Mouse (Mus musculus) cortical plate, adult 2 months (tissue): ENCODE data around the gene 5330417C22Rik. TPM values are rescaled to one million over a fixed set of nuclear protein-coding genes. Genes with fewer than 3 reads are reported as not detected.

Source experiments
- H3K27ac ChIP-seq: fragments of 200-500 bp; 2 replicates; pipeline ENCODE4 v1.5.1; 2012; ENCODE audit warnings: low read length, control low read depth, inconsistent platforms; ENCODE audit not compliant: insufficient read depth
- H3K4me1 ChIP-seq: fragments of 200-500 bp; 2 replicates; pipeline ENCODE4 v1.6.1; 2011; ENCODE audit warnings: low read length; ENCODE audit not compliant: control insufficient read depth, insufficient read depth
- H3K4me3 ChIP-seq: fragments of 200-500 bp; 2 replicates; pipeline ENCODE4 v1.5.1; 2011; ENCODE audit warnings: mild to moderate bottlenecking, low read length, control low read depth; ENCODE audit not compliant: insufficient read depth
- CTCF ChIP-seq: fragments of 200-500 bp; IDR thresholded peaks from 2 replicates; pipeline ENCODE4 v1.5.1; 2011; ENCODE audit warnings: mild to moderate bottlenecking, control low read depth, low read length; ENCODE audit not compliant: insufficient read depth; ENCODE audit errors: extremely low read depth
- POLR2A ChIP-seq: fragments of 200-500 bp; IDR thresholded peaks from 2 replicates; pipeline ENCODE4 v1.6.1; 2011; ENCODE audit warnings: mild to moderate bottlenecking, low read length, control low read depth; ENCODE audit not compliant: insufficient read depth; ENCODE audit errors: extremely low read depth
- polyA plus RNA-seq: library from polyadenylated mRNA; depleted of rRNA; stranded (reverse); fragments of >200 nt; gene quantifications from 2 replicates; pipeline ENCODE4 v1.2.3, GENCODE M21; 2012

Gene 5330417C22Rik
- polyA plus RNA-seq, 1 experiment = 28.0 TPM

DNA sequence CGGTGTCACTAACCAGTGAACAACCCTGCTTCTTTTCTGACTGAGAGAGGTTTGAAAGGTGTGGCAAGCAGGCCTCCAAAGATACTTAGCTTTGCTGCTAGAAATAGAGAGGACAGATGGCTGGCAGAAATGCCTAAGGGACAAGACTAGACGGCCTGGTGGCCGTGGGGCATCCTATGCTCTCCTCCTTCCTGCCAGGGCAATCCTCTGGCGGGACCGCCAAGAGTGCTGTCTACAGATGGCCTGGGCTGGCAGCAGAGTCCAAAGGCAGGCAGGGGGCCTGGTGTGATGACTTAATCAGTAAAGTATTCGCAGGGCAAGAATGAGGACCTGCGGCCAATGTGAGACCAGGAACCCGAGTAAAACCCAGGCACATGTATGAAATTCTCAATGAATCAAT, 36.5 kb downstream of the 5330417C22Rik start:
- TF ChIP-seq CTCF (no peak), POLR2A (no peak)
- H3K27ac ChIP-seq = no peak overlapping the region
- no peaks in the 10 kb centered on the region; the same call in 1 of the 2 replicates for H3K4me1 ChIP-seq
- no peak overlapping the region for H3K4me3 ChIP-seq

DNA sequence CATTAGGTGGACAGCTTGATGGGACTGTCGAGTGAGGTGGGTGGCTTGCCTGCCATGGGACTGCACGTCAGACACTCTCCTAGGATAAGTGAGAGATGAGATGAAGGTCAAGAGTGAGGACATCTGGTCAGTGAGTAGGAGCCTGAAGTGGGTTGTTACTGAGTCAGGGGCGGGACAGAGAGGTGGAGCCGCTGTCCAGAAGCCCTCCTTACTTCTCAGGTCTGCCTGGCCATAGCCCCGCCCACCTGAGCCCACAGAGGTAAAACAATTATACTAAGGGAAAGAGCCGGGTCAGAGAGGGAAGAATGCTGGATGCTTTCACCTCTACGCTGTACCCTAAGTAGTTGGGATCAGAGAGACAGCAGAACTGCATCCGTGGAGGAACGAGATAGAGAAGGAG, 38.7 kb downstream of the 5330417C22Rik start:
- Histone ChIP-seq H3K27ac (no peak overlapping the region), H3K4me1 (no peaks in the 10 kb centered on the region), H3K4me3 (no peak overlapping the region)
- no peak for TF ChIP-seq POLR2A
- TF ChIP-seq CTCF = no peak

- TF ChIP-seq CTCF = no peak
- no peak for TF ChIP-seq POLR2A
- no peaks in the 10 kb centered on the region for H3K4me1 ChIP-seq
- no peak overlapping the region for H3K27ac ChIP-seq
- H3K4me3 ChIP-seq = no peak overlapping the region
Measured at GRCm38 (mm10) chr3:108495486-108495885, 40.9 kb downstream of the 5330417C22Rik start.

DNA sequence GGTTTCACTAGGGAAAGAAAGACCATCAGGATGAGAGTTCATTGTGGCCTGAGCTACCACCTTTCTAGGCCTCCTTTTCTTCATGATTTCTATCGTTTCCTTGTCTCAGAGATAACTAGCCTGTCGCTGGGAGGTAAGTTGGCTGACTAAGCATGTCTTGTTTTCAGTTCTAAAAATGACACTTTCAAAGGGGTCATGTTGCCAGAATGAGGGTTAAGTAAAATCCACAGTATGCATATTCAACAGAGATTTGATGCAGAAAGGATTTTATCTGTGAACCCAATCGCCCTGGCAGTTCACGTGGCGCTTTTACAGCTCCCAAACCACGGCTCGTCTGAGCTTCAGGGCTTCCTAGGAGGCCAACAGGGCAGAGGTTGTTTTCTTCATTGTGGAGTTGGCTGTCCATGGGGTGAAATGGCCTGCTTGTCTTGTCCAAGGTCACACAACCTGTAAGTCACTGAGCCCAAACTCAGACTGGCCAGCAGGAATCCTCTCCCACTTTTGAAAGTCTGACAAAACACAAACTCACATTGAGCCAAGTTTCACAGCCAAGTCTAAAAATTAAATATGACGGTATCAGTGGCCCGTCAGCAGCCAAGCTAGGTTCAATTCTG, 41.4 kb downstream of the 5330417C22Rik start:
- H3K4me1 ChIP-seq = no peaks in the 10 kb centered on the region
- H3K4me3 ChIP-seq = no peak overlapping the region
- no peak overlapping the region for H3K27ac ChIP-seq
- TF ChIP-seq POLR2A (no peak), CTCF (no peak)

GRCm38 (mm10) chr3:108489968-108490367, 46.4 kb downstream of the 5330417C22Rik start:
- Histone ChIP-seq H3K4me1 (no peaks in the 10 kb centered on the region), H3K4me3 (no peak overlapping the region), H3K27ac (no peak overlapping the region)
- TF ChIP-seq POLR2A = no peak
- TF ChIP-seq CTCF = 0 out of 2 replicates have a peak, but pooled peaks have one; percentile 23

GRCm38 (mm10) chr3:108484749-108485148, 51.6 kb downstream of the 5330417C22Rik start:
- Histone ChIP-seq H3K27ac (no peak overlapping the region), H3K4me1 (no peaks in the 10 kb centered on the region), H3K4me3 (no peak overlapping the region)
- TF ChIP-seq POLR2A (no peak), CTCF (no peak)

DNA sequence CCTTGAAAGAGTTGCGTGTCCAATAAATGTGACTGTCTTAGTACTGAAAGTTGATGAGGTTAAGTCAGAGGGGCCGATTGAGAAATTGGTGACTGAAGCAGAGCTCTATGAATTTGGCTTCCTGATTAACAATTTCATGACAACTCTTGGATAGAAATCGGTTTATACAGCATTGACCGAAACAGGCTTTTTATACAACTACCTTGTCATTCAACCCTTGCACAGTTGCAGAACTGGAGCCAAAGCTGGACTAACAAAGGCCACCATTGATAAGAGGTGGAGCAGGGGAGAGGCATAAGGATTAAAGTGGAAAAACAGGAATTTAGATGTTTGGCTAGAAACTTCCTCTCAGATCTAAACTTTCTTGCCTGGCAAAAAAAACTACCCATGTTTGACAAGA, 57.5 kb downstream of the 5330417C22Rik start:
- TF ChIP-seq CTCF (no peak), POLR2A (no peak)
- Histone ChIP-seq H3K4me3 (no peak overlapping the region), H3K4me1 (no peaks in the 10 kb centered on the region), H3K27ac (no peak overlapping the region)

DNA sequence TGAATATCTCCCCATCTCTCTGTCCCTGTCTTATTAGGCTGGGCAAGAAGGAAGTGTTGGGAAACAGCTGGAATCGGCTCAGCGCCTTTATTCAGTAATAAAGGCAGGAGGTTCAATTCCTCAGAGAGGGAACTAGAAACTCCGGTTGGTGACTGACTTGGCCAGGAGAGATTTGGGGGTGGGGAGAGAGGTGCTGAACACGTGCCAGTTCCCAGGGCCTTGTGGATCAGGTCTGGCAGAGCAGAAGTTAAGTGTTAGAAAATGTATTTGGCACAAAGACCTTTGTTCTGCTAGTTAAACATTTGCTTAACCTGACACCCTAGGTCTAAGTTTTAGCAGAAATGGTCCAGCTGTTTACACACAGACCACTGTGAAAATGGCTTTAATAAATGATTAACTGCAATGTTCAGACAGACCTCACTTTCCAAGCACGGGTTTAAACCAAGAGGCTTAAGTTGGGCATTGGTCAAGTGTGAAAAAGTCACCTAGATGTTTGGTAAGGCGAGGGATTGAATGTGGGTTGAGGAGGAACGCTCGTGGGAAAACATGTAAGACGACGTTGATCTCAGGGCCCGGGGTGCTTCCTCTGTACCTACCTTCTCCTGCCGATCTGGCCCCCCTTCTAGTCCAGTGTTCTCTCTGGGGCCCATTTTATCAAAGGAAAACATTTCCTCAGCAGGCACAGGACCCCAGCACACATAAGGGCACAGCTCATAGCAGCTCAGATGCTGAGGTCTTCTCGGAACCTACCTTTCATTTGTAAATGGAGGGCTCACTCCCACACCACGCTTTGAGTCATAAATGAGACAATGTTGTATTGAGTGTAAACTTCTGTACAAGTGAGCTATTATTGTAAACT, 59.3 kb downstream of the 5330417C22Rik start:
- Histone ChIP-seq H3K4me3 (no peak overlapping the region), H3K27ac (no peak overlapping the region), H3K4me1 (no peaks in the 10 kb centered on the region)
- TF ChIP-seq POLR2A = no peak
- no peak for TF ChIP-seq CTCF

DNA sequence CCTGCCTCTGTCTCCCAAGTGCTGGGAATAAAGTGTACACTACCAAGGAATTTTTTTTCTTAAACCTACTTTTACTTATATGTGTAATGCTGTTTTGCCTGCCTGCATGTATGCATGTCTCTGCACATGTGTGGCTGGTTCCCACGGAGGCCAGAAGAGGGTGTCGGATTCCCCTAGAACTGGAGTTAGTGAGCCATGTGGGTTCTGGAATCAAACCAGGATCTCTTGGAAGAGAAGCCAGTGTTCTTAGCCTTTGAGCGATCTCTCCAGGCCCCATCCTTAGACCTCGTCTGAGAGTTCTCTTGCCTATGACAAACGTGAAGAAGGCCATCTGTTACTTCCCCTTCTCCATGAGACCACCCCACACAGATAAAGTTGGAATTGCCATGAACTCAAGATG, 60.8 kb downstream of the 5330417C22Rik start:
- TF ChIP-seq CTCF = no peak
- no peak for TF ChIP-seq POLR2A
- H3K27ac ChIP-seq = no peak overlapping the region
- no peaks in the 10 kb centered on the region for H3K4me1 ChIP-seq
- H3K4me3 ChIP-seq = no peak overlapping the region

- H3K4me1 ChIP-seq = no peaks in the 10 kb centered on the region
- no peak for TF ChIP-seq POLR2A
- no peak for TF ChIP-seq CTCF
- H3K4me3 ChIP-seq = no peak overlapping the region
- no peak overlapping the region for H3K27ac ChIP-seq
Measured at GRCm38 (mm10) chr3:108474969-108475368, 61.4 kb downstream of the 5330417C22Rik start.
